Mouse (Mus musculus) midbrain, embryonic 13.5 days (tissue): ENCODE measurements around the gene Ptpn3. TPM values are rescaled to one million over a fixed set of nuclear protein-coding genes. Genes with fewer than 3 reads are reported as not detected.

Experiments used
- ATAC-seq: fragments of 200-750 bp; cut with Nextera tagmentation; 2 replicates; pipeline ENCODE4 v1.8.0; 2017; ENCODE audit warnings: mild to moderate bottlenecking, moderate TSS enrichment, moderate library complexity
- H3K27ac ChIP-seq: fragments of 300-500 bp; sonication (generic); 2 replicates; pipeline ENCODE4 v1.5.1; 2015; ENCODE audit warnings: inconsistent platforms, mild to moderate bottlenecking, moderate library complexity
- H3K27me3 ChIP-seq: fragments of 300-500 bp; sonication (generic); 2 replicates; pipeline ENCODE4 v1.6.1; 2015; ENCODE audit warnings: mild to moderate bottlenecking, inconsistent platforms
- H3K36me3 ChIP-seq: fragments of 300-500 bp; sonication (generic); 2 replicates; pipeline ENCODE4 v1.6.1; 2015; ENCODE audit warnings: mild to moderate bottlenecking, inconsistent platforms
- H3K4me1 ChIP-seq: fragments of 300-500 bp; sonication (generic); replicated peaks from 2 replicates; pipeline ENCODE4 v1.6.1; 2015; ENCODE audit warnings: inconsistent platforms
- H3K4me2 ChIP-seq: fragments of 300-500 bp; sonication (generic); replicated peaks from 2 replicates; pipeline ENCODE4 v1.6.1; 2015; ENCODE audit warnings: moderate library complexity, mild to moderate bottlenecking, inconsistent platforms
- H3K4me3 ChIP-seq: fragments of 300-500 bp; sonication (generic); replicated peaks from 2 replicates; pipeline ENCODE4 v1.5.1; 2015; ENCODE audit warnings: mild to moderate bottlenecking, inconsistent platforms
- H3K9ac ChIP-seq: fragments of 300-500 bp; sonication (generic); replicated peaks from 2 replicates; pipeline ENCODE4 v1.6.1; 2015; ENCODE audit warnings: mild to moderate bottlenecking, inconsistent platforms
- H3K9me3 ChIP-seq: fragments of 300-500 bp; sonication (generic); 2 replicates; pipeline ENCODE4 v1.6.1; 2016; ENCODE audit warnings: mild to moderate bottlenecking, inconsistent platforms
- WGBS: fragments of 180-500 bp; shearing (Covaris S2); methylation state at CpG from one replicate; pipeline ENCODE4 v1.1.7; 2015; 5-methylcytosine and 5-hydroxymethylcytosine counted together
- polyA plus RNA-seq: library from polyadenylated mRNA; unstranded; fragments of >200 nt; fragmentation: Nextera tagmentation; extraction: Ambion mirVana; gene quantifications from 2 replicates; pipeline ENCODE4 v1.2.1, GENCODE M21; 2015

The Ptpn3 gene
- 1.5 and 1.6 TPM in 2 replicates for polyA plus RNA-seq

- peaks cover 54% of the 10 kb centered on the region for H3K27me3 ChIP-seq
- ATAC-seq: peak; percentile 87
- peak within 1 kb of the TSS; percentile 63 for H3K9ac ChIP-seq
- peak within 1 kb of the TSS; percentile 69 for H3K4me3 ChIP-seq
- H3K9me3 ChIP-seq: no peaks in the 10 kb centered on the region
- H3K4me2 ChIP-seq: peak within 1 kb of the TSS; percentile 92
- H3K36me3 ChIP-seq: no peaks in the 10 kb centered on the region
- under 1% methylated on average over 42 of the region's 42 CpGs for WGBS
- peak within 1 kb of the TSS; percentile 59; the same call in 1 of the 2 replicates for H3K27ac ChIP-seq
- peaks cover 33% of the 10 kb centered on the region for H3K4me1 ChIP-seq
Observed at GRCm38 (mm10) chr4:57301410-57302313, at the start of gene Ptpn3. Gene Ptpn3 (minus strand): TSS chr4:57301837.

GRCm38 (mm10) chr4:57350541-57350940 is 48.9 kb upstream of the Ptpn3 start:
- Histone ChIP-seq H3K4me3 (no peak overlapping the region), H3K9ac (no peak overlapping the region), H3K9me3 (no peaks in the 10 kb centered on the region), H3K27ac (no peak overlapping the region), H3K4me1 (no peaks in the 10 kb centered on the region), H3K4me2 (no peak overlapping the region), H3K36me3 (no peaks in the 10 kb centered on the region), H3K27me3 (no peaks in the 10 kb centered on the region)
- no peak for ATAC-seq
- 98% methylated on average over 2 of the region's 2 CpGs for WGBS

- no peaks in the 10 kb centered on the region for H3K27me3 ChIP-seq
- H3K4me1 ChIP-seq: no peaks in the 10 kb centered on the region
- no peak overlapping the region for H3K4me2 ChIP-seq
- WGBS: 91% methylated on average over 7 of the region's 7 CpGs
- no peaks in the 10 kb centered on the region for H3K9me3 ChIP-seq
- no peak for ATAC-seq
- H3K27ac ChIP-seq: no peak overlapping the region
- H3K4me3 ChIP-seq: no peak overlapping the region
- no peak overlapping the region for H3K9ac ChIP-seq
- no peaks in the 10 kb centered on the region for H3K36me3 ChIP-seq
Observed at GRCm38 (mm10) chr4:57343996-57344395, 42.4 kb upstream of the Ptpn3 start.

GRCm38 (mm10) chr4:57338923-57339322 is 37.3 kb upstream of the Ptpn3 start:
- H3K9ac ChIP-seq: no peak overlapping the region
- H3K4me2 ChIP-seq: no peak overlapping the region
- H3K36me3 ChIP-seq: no peaks in the 10 kb centered on the region
- no peaks in the 10 kb centered on the region for H3K4me1 ChIP-seq
- 89% methylated on average over 17 of the region's 17 CpGs for WGBS
- H3K4me3 ChIP-seq: no peak overlapping the region
- no peaks in the 10 kb centered on the region for H3K27me3 ChIP-seq
- no peak for ATAC-seq
- no peak overlapping the region for H3K27ac ChIP-seq
- H3K9me3 ChIP-seq: no peaks in the 10 kb centered on the region

- Histone ChIP-seq H3K27me3 (no peaks in the 10 kb centered on the region), H3K27ac (no peak overlapping the region), H3K4me1 (no peaks in the 10 kb centered on the region), H3K9ac (no peak overlapping the region), H3K9me3 (no peaks in the 10 kb centered on the region), H3K4me2 (no peak overlapping the region), H3K4me3 (no peak overlapping the region), H3K36me3 (no peaks in the 10 kb centered on the region)
- no peak for ATAC-seq
- WGBS: 86% methylated on average over 9 of the region's 9 CpGs
Observed at GRCm38 (mm10) chr4:57338061-57338460, 36.4 kb upstream of the Ptpn3 start.

- H3K4me2 ChIP-seq: no peak overlapping the region
- H3K9ac ChIP-seq: no peak overlapping the region
- no peaks in the 10 kb centered on the region for H3K36me3 ChIP-seq
- H3K27me3 ChIP-seq: no peaks in the 10 kb centered on the region
- H3K27ac ChIP-seq: no peak overlapping the region
- no peaks in the 10 kb centered on the region for H3K4me1 ChIP-seq
- no peak for ATAC-seq
- no peaks in the 10 kb centered on the region for H3K9me3 ChIP-seq
- WGBS: 42% methylated on average over 9 of the region's 9 CpGs
- H3K4me3 ChIP-seq: no peak overlapping the region
Observed at GRCm38 (mm10) chr4:57335000-57335666, 33.5 kb upstream of the Ptpn3 start.

GRCm38 (mm10) chr4:57333926-57334548 is 32.4 kb upstream of the Ptpn3 start:
- H3K9me3 ChIP-seq: no peaks in the 10 kb centered on the region
- no peak overlapping the region for H3K27ac ChIP-seq
- H3K4me1 ChIP-seq: no peaks in the 10 kb centered on the region
- no peak overlapping the region for H3K9ac ChIP-seq
- no peaks in the 10 kb centered on the region for H3K27me3 ChIP-seq
- no peaks in the 10 kb centered on the region for H3K36me3 ChIP-seq
- no peak overlapping the region for H3K4me3 ChIP-seq
- ATAC-seq: no peak
- no peak overlapping the region for H3K4me2 ChIP-seq
- 97% methylated on average over 12 of the region's 12 CpGs for WGBS

- H3K9me3 ChIP-seq: no peaks in the 10 kb centered on the region
- no peak overlapping the region for H3K9ac ChIP-seq
- no peak overlapping the region for H3K4me2 ChIP-seq
- H3K27me3 ChIP-seq: no peaks in the 10 kb centered on the region
- no peak for ATAC-seq
- WGBS: 90% methylated on average over 3 of the region's 3 CpGs
- H3K4me1 ChIP-seq: no peaks in the 10 kb centered on the region
- H3K36me3 ChIP-seq: no peaks in the 10 kb centered on the region
- no peak overlapping the region for H3K27ac ChIP-seq
- H3K4me3 ChIP-seq: no peak overlapping the region
Observed at GRCm38 (mm10) chr4:57332511-57332910, 30.9 kb upstream of the Ptpn3 start.

- Histone ChIP-seq H3K27ac (no peak overlapping the region), H3K4me2 (no peak overlapping the region), H3K4me1 (no peaks in the 10 kb centered on the region; the same call in 1 of the 2 replicates), H3K9me3 (no peaks in the 10 kb centered on the region), H3K27me3 (no peaks in the 10 kb centered on the region), H3K4me3 (no peak overlapping the region), H3K36me3 (no peaks in the 10 kb centered on the region), H3K9ac (no peak overlapping the region)
- WGBS: 41% methylated on average over 23 of the region's 23 CpGs
- ATAC-seq: no peak
Observed at GRCm38 (mm10) chr4:57320606-57321327, 19.1 kb upstream of the Ptpn3 start.

GRCm38 (mm10) chr4:57318525-57319212 is 17.0 kb upstream of the Ptpn3 start:
- H3K27ac ChIP-seq: no peak overlapping the region
- no peaks in the 10 kb centered on the region for H3K36me3 ChIP-seq
- H3K9ac ChIP-seq: no peak overlapping the region
- no peak overlapping the region for H3K4me3 ChIP-seq
- no peaks in the 10 kb centered on the region; the same call in 1 of the 2 replicates for H3K4me1 ChIP-seq
- H3K9me3 ChIP-seq: no peaks in the 10 kb centered on the region
- 52% methylated on average over 10 of the region's 10 CpGs for WGBS
- no peak for ATAC-seq
- no peak overlapping the region for H3K4me2 ChIP-seq
- H3K27me3 ChIP-seq: no peaks in the 10 kb centered on the region
